Mouse (Mus musculus) heart, embryonic 13.5 days (tissue): ENCODE data around the gene Ehd2. TPM values are rescaled to one million over a fixed set of nuclear protein-coding genes. Genes with fewer than 3 reads are reported as not detected.
A peak's percentile ranks its signal among the peaks of the same experiment; 100 is the strongest.
"Not testable (repeated sequence)": the region's sequence is repeated elsewhere in the genome, so short reads cannot be mapped to it uniquely, and the experiment has no call there.

Source experiments
- ATAC-seq: fragments of 200-750 bp; cut with Nextera tagmentation; 2 replicates; pipeline ENCODE4 v1.8.0; 2017; ENCODE audit warnings: moderate TSS enrichment; ENCODE audit not compliant: insufficient number of reproducible peaks, low FRiP score, low TSS enrichment; ENCODE audit errors: extremely low read depth
- H3K27ac ChIP-seq: fragments of 300-500 bp; sonication (generic); replicated peaks from 2 replicates; pipeline ENCODE4 v1.5.1; 2015; ENCODE audit warnings: moderate library complexity, mild to moderate bottlenecking, inconsistent platforms
- H3K27me3 ChIP-seq: fragments of 300-500 bp; sonication (generic); replicated peaks from 2 replicates; pipeline ENCODE4 v1.6.1; 2015; ENCODE audit warnings: mild to moderate bottlenecking, inconsistent platforms
- H3K36me3 ChIP-seq: fragments of 300-500 bp; sonication (generic); 2 replicates; pipeline ENCODE4 v1.6.1; 2015; ENCODE audit warnings: mild to moderate bottlenecking, inconsistent platforms
- H3K4me1 ChIP-seq: fragments of 300-500 bp; sonication (generic); 2 replicates; pipeline ENCODE4 v1.6.1; 2015; ENCODE audit warnings: inconsistent platforms
- H3K4me2 ChIP-seq: fragments of 300-500 bp; sonication (generic); 2 replicates; pipeline ENCODE4 v1.6.1; 2015; ENCODE audit warnings: inconsistent platforms, mild to moderate bottlenecking, moderate library complexity
- H3K4me3 ChIP-seq: fragments of 300-500 bp; sonication (generic); 2 replicates; pipeline ENCODE4 v1.5.1; 2015; ENCODE audit warnings: moderate library complexity, mild to moderate bottlenecking, inconsistent platforms
- H3K9ac ChIP-seq: fragments of 300-500 bp; sonication (generic); 2 replicates; pipeline ENCODE4 v1.6.1; 2015; ENCODE audit warnings: inconsistent platforms, mild to moderate bottlenecking, moderate library complexity
- H3K9me3 ChIP-seq: fragments of 300-500 bp; sonication (generic); 2 replicates; pipeline ENCODE4 v1.6.1; 2016; ENCODE audit warnings: inconsistent platforms
- WGBS: fragments of 180-500 bp; shearing (Covaris S2); methylation state at CpG from one replicate; pipeline ENCODE4 v1.1.7; 2015; ENCODE audit warnings: mixed read lengths; 5-methylcytosine and 5-hydroxymethylcytosine counted together
- polyA plus RNA-seq: library from polyadenylated mRNA; unstranded; fragments of >200 nt; fragmentation: Nextera tagmentation; extraction: Ambion mirVana; gene quantifications from 2 replicates; pipeline ENCODE4 v1.2.1, GENCODE M21; 2015

Gene Ehd2
- polyA plus RNA-seq, 1 experiment from 2014 or later, result 40.2 TPM

GRCm38 (mm10) chr7:15919947-15920346 is 47.4 kb downstream of the Ehd2 start:
- H3K4me3 ChIP-seq, result peak overlapping the region; percentile 86
- no peak overlapping the region for H3K27ac ChIP-seq
- peaks cover 25% of the 10 kb centered on the region for H3K4me1 ChIP-seq
- H3K4me2 ChIP-seq, result peak overlapping the region; percentile 79
- H3K27me3 ChIP-seq, result 0 out of 2 replicates have a peak, but pooled peaks cover 6% of the 10 kb centered on the region
- no peak overlapping the region for H3K9ac ChIP-seq
- peaks cover 44% of the 10 kb centered on the region for H3K36me3 ChIP-seq
- WGBS, result 82% methylated on average over 9 of the region's 9 CpGs
- no peaks in the 10 kb centered on the region for H3K9me3 ChIP-seq
- ATAC-seq, result no peak

- H3K36me3 ChIP-seq, result peaks cover 44% of the 10 kb centered on the region
- H3K9me3 ChIP-seq, result no peaks in the 10 kb centered on the region
- H3K4me2 ChIP-seq, result no peak overlapping the region
- H3K27ac ChIP-seq, result no peak overlapping the region
- peaks cover 25% of the 10 kb centered on the region for H3K4me1 ChIP-seq
- H3K27me3 ChIP-seq, result no peaks in the 10 kb centered on the region
- ATAC-seq, result no peak
- H3K9ac ChIP-seq, result no peak overlapping the region
- H3K4me3 ChIP-seq, result no peak overlapping the region
Observed at GRCm38 (mm10) chr7:15918371-15918770, 49.0 kb downstream of the Ehd2 start.

GRCm38 (mm10) chr7:15916996-15917395 is 50.4 kb downstream of the Ehd2 start:
- no peak for ATAC-seq
- no peak overlapping the region for H3K9ac ChIP-seq
- H3K4me3 ChIP-seq, result no peak overlapping the region
- H3K36me3 ChIP-seq, result peaks cover 44% of the 10 kb centered on the region
- H3K4me2 ChIP-seq, result no peak overlapping the region
- H3K27ac ChIP-seq, result no peak overlapping the region
- 77% methylated on average over 4 of the region's 4 CpGs for WGBS
- H3K9me3 ChIP-seq, result no peaks in the 10 kb centered on the region
- H3K27me3 ChIP-seq, result no peaks in the 10 kb centered on the region
- peaks cover 24% of the 10 kb centered on the region for H3K4me1 ChIP-seq

- no peak for ATAC-seq
- 70% methylated on average over 3 of the region's 3 CpGs for WGBS
- Histone ChIP-seq H3K36me3 (peaks cover 44% of the 10 kb centered on the region), H3K4me1 (peaks cover 21% of the 10 kb centered on the region), H3K4me3 (no peak overlapping the region), H3K9me3 (no peaks in the 10 kb centered on the region), H3K4me2 (no peak overlapping the region), H3K9ac (no peak overlapping the region), H3K27ac (no peak overlapping the region), H3K27me3 (no peaks in the 10 kb centered on the region)
Observed at GRCm38 (mm10) chr7:15916134-15916723, 51.1 kb downstream of the Ehd2 start.

GRCm38 (mm10) chr7:15915695-15916094 is 51.7 kb downstream of the Ehd2 start:
- WGBS, result 82% methylated on average over 4 of the region's 4 CpGs
- H3K27ac ChIP-seq, result not testable (repeated sequence)
- H3K4me1 ChIP-seq, result peaks cover 16% of the 10 kb centered on the region

GRCm38 (mm10) chr7:15914751-15915150 is 52.6 kb downstream of the Ehd2 start:
- H3K9ac ChIP-seq, result no peak overlapping the region
- H3K4me1 ChIP-seq, result peaks cover 6% of the 10 kb centered on the region; the same call in 1 of the 2 replicates
- H3K27me3 ChIP-seq, result no peaks in the 10 kb centered on the region
- H3K4me3 ChIP-seq, result no peak overlapping the region
- no peak for ATAC-seq
- H3K4me2 ChIP-seq, result no peak overlapping the region
- H3K27ac ChIP-seq, result no peak overlapping the region
- 83% methylated on average over 2 of the region's 2 CpGs for WGBS
- no peaks in the 10 kb centered on the region for H3K9me3 ChIP-seq
- peaks cover 36% of the 10 kb centered on the region for H3K36me3 ChIP-seq

More at GRCm38 (mm10) chr7:15915695-15916094, 51.7 kb downstream of the Ehd2 start:
- ATAC-seq, H3K9ac ChIP-seq, H3K9me3 ChIP-seq, H3K4me3 ChIP-seq, H3K27me3 ChIP-seq, H3K4me2 ChIP-seq: not testable (repeated sequence)
- peaks cover 44% of the 10 kb centered on the region for H3K36me3 ChIP-seq

GRCm38 (mm10) chr7:15914252-15914651 is 53.1 kb downstream of the Ehd2 start:
- no peak overlapping the region for H3K27ac ChIP-seq
- 36% methylated on average over 2 of the region's 2 CpGs for WGBS
- no peak for ATAC-seq

GRCm38 (mm10) chr7:15912183-15912582 is 55.2 kb downstream of the Ehd2 start:
- WGBS, result under 1% methylated on average over 4 of the region's 4 CpGs
- no peaks in the 10 kb centered on the region for H3K27me3 ChIP-seq
- H3K4me2 ChIP-seq, result peak overlapping the region; percentile 22; the same call in 1 of the 2 replicates
- no peak overlapping the region for H3K27ac ChIP-seq
- peak; percentile 35; the same call in 1 of the 2 replicates for ATAC-seq
- H3K4me1 ChIP-seq, result 0 out of 2 replicates have a peak, but pooled peaks cover 4% of the 10 kb centered on the region
- H3K36me3 ChIP-seq, result peaks cover 12% of the 10 kb centered on the region
- no peaks in the 10 kb centered on the region for H3K9me3 ChIP-seq
- 0 out of 2 replicates have a peak overlapping the region, but pooled peaks have one; percentile 28 for H3K9ac ChIP-seq
- no peak overlapping the region for H3K4me3 ChIP-seq

More at GRCm38 (mm10) chr7:15914252-15914651, 53.1 kb downstream of the Ehd2 start:
- Histone ChIP-seq H3K9ac (no peak overlapping the region), H3K27me3 (no peaks in the 10 kb centered on the region), H3K9me3 (no peaks in the 10 kb centered on the region), H3K4me1 (0 out of 2 replicates have a peak, but pooled peaks cover 4% of the 10 kb centered on the region), H3K4me3 (no peak overlapping the region), H3K4me2 (no peak overlapping the region), H3K36me3 (peaks cover 31% of the 10 kb centered on the region)

- Histone ChIP-seq H3K27ac (no peak overlapping the region), H3K9me3 (no peaks in the 10 kb centered on the region), H3K4me1 (0 out of 2 replicates have a peak, but pooled peaks cover 4% of the 10 kb centered on the region), H3K27me3 (no peaks in the 10 kb centered on the region), H3K4me2 (no peak overlapping the region), H3K9ac (no peak overlapping the region), H3K4me3 (no peak overlapping the region), H3K36me3 (no peaks in the 10 kb centered on the region)
- WGBS, result 67% methylated on average over 5 of the region's 5 CpGs
- ATAC-seq, result no peak
Observed at GRCm38 (mm10) chr7:15910521-15910920, 56.8 kb downstream of the Ehd2 start.

- WGBS, result 54% methylated on average over 8 of the region's 8 CpGs
- Histone ChIP-seq H3K9ac (no peak overlapping the region), H3K36me3 (no peaks in the 10 kb centered on the region), H3K9me3 (no peaks in the 10 kb centered on the region), H3K27ac (no peak overlapping the region), H3K4me2 (no peak overlapping the region), H3K4me1 (0 out of 2 replicates have a peak, but pooled peaks cover 4% of the 10 kb centered on the region), H3K4me3 (no peak overlapping the region), H3K27me3 (no peaks in the 10 kb centered on the region)
- no peak for ATAC-seq
Observed at GRCm38 (mm10) chr7:15907971-15908590, 59.3 kb downstream of the Ehd2 start.

- H3K27me3 ChIP-seq, result no peaks in the 10 kb centered on the region
- ATAC-seq, result no peak
- H3K9ac ChIP-seq, result no peak overlapping the region
- H3K9me3 ChIP-seq, result no peaks in the 10 kb centered on the region
- H3K4me3 ChIP-seq, result no peak overlapping the region
- no peaks in the 10 kb centered on the region for H3K36me3 ChIP-seq
- H3K4me1 ChIP-seq, result no peaks in the 10 kb centered on the region
- no peak overlapping the region for H3K27ac ChIP-seq
- H3K4me2 ChIP-seq, result no peak overlapping the region
- WGBS, result 77% methylated on average over 1 of the region's 1 CpGs
Observed at GRCm38 (mm10) chr7:15906602-15907001, 60.8 kb downstream of the Ehd2 start.

- Histone ChIP-seq H3K27me3 (no peaks in the 10 kb centered on the region), H3K4me3 (no peak overlapping the region), H3K4me2 (no peak overlapping the region), H3K9ac (no peak overlapping the region), H3K9me3 (no peaks in the 10 kb centered on the region), H3K4me1 (no peaks in the 10 kb centered on the region), H3K36me3 (no peaks in the 10 kb centered on the region), H3K27ac (no peak overlapping the region)
- 73% methylated on average over 7 of the region's 7 CpGs for whole genome bisulfite sequencing
- ATAC-seq, result no peak
Observed at GRCm38 (mm10) chr7:15905861-15906260, 61.5 kb downstream of the Ehd2 start.
